Mouse (Mus musculus): Measurements from ENCODE around the gene Abcc8.

The Abcc8 gene

DNA sequence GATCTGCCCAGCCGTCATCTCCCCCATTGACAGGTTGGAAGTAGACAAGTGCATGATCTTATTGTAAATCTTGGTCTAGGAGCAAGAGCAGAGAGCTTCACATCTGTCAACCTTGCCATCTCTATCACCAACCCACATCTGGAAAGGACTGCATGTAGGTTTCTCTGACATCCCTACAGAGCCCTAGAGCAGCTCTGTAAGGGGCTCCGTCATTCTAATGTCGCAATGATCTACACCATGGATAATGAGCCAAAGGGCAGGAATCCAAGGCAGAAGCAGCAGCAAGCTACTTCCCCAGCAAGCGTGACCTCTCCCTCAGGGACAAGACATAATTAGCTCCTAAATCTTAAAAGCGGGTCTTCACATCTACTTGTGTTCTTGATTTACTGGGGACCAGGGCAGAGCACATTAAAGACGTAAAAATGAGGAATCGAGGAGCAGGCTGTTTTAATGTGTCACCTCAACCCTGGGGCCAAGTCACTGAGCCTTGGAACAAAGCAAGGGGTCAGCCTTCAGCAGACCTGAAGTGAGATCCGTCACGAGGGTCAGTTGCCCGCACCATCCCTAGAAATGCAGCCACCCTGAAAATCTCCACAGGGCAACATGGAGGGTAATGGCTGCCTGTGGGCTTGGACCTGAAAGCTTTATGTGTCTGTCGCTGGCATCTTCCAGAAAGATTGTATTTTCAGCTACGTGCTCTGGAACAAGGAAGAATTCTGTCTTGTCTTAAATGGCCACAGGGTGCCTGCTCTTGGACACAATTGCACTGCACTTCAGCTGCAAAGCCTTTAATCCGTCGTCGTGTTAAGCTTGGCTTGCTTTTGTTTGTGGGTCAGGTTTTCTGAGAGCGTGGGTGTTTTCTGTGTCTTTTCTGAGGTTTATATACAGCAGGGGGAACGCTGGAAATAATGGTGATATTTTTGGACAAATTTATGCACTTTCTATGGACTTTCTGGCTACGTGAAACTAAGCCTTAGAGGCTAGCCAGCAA, 25.0 kb downstream of the Abcc8 start:
- no peak for DNase-seq (ENCODE audit: low read depth, low spot score)

DNA sequence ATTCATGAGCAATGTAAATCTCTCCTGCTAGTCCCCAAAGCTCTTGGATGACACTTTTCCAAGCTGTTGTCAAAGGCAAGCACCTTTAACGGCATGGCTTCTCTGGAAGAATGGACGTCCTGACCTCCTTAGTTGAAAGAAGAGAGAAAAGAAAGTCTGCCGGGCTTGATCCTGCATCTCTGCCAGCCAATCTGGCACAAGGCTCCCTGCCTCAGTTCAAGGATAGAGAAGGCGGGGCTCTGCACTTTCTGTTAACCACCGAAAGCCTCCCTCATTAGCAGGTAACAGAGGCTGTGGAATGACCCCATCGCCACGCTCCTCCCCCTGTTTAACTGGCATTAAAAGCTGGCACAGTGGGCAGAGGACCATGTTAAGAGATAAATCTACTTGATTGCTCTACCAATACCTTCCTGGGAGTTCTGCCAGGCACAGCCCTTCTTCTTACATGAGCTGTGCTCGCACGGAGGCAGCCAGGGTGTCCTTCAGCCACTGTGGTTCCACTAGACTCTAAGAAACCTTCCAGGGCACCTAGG, 26.9 kb downstream of the Abcc8 start:
- DNase-seq (ENCODE audit: low read depth, low spot score), result no peak

- no peak for DNase-seq (ENCODE audit: low read depth, low spot score)
Observed at GRCm38 (mm10) chr7:46147417-46147816, 32.4 kb downstream of the Abcc8 start.

DNA sequence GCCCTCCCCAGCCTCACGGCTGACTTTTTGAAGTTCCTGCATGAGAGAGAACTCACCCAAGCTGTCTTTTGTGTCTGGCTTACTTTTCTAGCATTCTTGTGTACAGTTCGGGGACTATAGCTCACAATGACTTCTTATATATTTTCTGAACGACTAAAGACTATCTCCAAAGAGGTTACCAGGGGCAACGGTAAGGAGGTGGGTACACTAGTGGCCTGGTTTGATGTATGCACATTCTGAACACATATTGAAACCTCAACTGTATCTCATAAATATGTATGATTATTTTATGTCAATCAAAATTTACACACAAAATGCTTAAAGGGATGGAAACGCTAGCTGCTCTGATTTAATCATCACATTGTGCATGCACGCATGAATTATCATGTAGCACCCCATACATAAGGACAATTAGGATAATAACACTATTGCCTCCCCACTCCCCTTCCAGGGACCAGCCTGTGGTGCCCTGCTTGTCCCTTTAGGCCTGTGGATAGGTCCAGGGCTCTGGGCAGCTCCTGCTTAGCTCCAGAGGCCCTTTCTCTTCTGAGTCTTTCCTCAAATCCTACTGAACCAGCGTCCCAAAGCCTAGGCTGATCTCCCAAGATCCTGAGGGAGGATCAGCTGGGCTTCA, 33.0 kb downstream of the Abcc8 start:
- DNase-seq (ENCODE audit: low read depth, low spot score), result no peak

GRCm38 (mm10) chr7:46144061-46144460, 35.8 kb downstream of the Abcc8 start:
- DNase-seq (ENCODE audit: low read depth, low spot score), result no peak

- DNase-seq (ENCODE audit: low read depth, low spot score), result no peak
Observed at GRCm38 (mm10) chr7:46138329-46138930, 41.4 kb downstream of the Abcc8 start.

- DNase-seq (ENCODE audit: low read depth, low spot score), result no peak
Observed at GRCm38 (mm10) chr7:46133858-46134257, 46.0 kb downstream of the Abcc8 start.

DNA sequence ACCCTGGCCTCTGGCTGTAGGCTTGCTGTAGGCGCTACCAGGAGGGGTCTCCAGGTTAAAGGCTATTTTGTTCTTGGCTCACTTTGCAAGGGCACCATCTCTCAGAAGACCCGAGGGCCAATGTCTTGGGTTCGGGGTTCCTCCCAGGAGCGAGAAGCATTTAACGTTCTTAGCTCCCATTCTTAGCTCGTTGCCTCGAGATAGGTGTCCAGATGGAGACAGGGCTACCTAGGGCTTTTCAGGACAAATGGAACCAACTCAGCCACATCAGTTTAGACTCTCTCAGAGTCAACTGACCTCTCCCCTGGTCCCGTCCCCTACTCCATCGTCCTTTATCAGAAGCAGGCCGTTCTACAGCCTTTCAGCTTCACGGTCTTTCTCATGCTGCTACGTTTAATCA, 47.6 kb downstream of the Abcc8 start:
- DNase-seq (ENCODE audit: low read depth, low spot score), result no peak

GRCm38 (mm10) chr7:46131806-46132205, 48.0 kb downstream of the Abcc8 start:
- DNase-seq (ENCODE audit: low read depth, low spot score), result no peak

DNA sequence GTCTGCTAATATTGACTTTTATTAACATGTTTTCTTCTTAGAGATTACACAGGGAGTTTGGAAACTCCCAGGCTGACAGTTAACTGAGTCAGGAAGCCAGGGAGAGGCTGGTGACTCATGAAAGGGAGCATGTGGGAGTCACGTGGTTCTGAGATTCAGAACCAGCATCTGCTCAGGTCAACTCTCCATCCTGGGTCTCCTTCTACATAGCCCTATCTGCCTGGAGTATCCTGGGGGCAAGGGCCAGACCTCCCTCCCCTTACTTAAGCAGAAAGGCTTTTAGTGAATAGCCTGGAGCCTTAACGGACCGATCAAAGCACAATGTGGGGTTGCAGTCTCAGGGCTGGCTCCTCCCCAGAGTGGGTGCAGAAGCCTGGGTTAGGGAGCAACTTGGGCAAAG, 48.6 kb downstream of the Abcc8 start:
- no peak for DNase-seq (ENCODE audit: low read depth, low spot score)

GRCm38 (mm10) chr7:46130723-46131122, 49.1 kb downstream of the Abcc8 start:
- DNase-seq (ENCODE audit: low read depth, low spot score), result no peak

DNA sequence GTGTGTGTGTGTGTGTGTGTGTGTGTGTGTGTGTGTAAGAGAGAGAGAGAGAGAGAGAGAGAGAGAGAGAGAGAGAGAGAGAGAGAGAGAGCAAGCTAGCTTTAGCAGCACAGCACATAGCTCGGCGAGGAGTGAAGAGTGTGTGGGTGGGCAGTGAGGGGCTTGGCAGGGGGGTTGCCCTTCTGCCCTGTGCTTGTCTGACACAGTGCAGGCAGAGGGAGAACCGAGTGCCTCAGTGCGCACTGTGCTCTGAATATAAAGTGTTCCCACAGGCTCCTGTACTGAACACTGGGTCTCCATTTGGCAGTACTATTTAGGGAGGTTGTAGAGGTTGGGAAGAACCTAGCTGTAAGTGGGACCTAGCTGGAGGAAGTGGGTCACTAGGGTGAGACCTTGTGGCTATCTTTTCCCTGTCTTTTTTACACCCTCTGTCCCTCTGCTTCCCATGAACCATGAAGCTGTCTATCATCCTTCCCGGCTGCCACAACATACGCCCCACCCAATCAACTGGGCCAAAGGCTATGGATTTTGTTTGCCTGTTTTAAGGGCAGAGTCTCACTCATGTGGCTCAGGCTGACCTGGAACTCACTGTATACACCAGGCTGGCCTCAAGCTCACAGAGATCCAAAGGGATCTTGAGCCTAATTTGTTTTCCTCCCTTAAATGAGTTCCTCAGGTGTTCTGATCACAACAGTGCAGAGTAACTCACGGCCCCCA, 50.2 kb downstream of the Abcc8 start:
- no peak for DNase-seq (ENCODE audit: low read depth, low spot score)

DNA sequence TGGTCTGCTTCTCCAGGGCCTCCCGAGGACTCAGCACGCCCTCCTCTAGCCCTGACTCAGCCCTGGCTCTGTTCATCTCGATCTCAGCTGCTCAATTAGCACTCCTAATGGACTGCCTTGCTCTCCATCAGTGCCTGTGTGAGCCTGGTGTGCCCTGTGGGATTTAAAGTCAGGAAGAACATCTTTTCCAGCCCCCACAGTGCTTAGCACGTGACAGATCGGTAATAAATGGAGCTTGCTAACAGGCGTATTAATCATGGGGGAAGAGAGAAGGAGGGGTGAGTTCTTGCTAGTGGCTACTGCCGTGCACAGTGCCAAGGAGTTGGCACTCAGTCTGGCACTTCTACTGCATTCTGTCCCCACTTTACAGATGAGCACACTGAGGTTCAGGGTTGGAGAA, 51.6 kb downstream of the Abcc8 start:
- DNase-seq (ENCODE audit: low read depth, low spot score), result no peak

- no peak for DNase-seq (ENCODE audit: low read depth, low spot score)
Observed at GRCm38 (mm10) chr7:46125340-46125739, 54.5 kb downstream of the Abcc8 start.

- DNase-seq (ENCODE audit: low read depth, low spot score), result no peak
Observed at GRCm38 (mm10) chr7:46124460-46124859, 55.4 kb downstream of the Abcc8 start.

DNA sequence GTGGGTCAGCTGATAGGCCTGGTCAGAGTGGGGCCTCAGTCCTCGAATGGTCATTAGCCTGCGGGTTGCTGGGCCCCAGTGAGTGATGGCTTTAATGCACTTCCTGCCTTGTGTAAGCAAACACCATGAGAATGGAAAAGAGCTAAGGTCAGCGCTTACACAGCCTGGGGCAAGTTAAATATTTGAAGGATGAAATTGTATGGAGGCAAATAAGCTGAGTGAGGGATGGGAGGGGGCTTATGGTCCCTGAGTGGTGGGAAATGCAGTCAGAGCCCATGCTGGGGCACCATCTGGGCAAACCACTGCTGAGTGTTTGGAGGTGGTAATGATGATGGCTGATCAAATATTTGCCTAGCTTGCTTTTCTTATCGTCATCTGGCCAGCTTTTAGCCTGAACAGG, 56.9 kb downstream of the Abcc8 start:
- DNase-seq (ENCODE audit: low read depth, low spot score), result no peak

DNA sequence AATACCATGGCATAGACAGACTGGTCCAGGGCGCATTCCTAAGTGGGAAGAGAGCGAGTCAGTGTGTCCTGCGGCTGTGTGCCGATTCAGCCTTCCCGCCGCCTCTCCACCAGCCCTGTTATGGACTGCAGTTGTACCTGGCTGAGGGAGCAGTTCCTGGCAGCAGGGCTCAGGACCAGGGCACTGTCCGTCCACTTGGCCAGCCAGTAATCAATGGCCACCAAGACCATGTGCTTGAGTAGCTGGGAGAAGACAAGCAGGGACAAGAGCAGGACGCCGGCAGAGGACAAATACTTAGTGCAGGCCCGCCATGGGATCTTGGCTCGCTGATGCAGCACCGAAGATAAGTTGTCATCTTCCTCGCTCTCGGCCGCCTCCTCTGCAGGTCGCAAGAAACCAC, 62.8 kb downstream of the Abcc8 start:
- no peak for DNase-seq (ENCODE audit: low read depth, low spot score)

GRCm38 (mm10) chr7:46116118-46116581, 63.7 kb downstream of the Abcc8 start:
- no peak for DNase-seq (ENCODE audit: low read depth, low spot score)

DNA sequence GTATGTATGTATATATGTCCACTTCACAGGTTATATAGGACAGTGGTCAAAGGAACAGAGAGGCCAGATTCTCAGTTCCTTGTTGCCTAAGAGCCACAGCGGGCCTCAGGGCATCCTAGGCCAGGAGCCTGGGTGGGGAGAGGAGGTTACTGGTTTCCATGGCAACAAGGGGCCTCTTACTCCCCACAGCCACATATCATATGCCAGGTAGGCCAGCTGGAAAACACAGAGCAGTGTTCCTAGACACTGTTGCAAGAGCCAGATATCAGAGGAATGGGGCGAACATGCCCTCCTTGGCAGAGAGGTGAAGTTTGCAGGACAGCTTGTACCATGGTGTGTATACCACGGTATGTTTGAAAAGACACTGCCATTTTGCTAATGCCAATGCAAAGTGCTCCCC, 66.4 kb downstream of the Abcc8 start:
- no peak for DNase-seq (ENCODE audit: low read depth, low spot score)

- no peak for DNase-seq (ENCODE audit: low read depth, low spot score)
Observed at GRCm38 (mm10) chr7:46111938-46112337, 67.9 kb downstream of the Abcc8 start.

DNA sequence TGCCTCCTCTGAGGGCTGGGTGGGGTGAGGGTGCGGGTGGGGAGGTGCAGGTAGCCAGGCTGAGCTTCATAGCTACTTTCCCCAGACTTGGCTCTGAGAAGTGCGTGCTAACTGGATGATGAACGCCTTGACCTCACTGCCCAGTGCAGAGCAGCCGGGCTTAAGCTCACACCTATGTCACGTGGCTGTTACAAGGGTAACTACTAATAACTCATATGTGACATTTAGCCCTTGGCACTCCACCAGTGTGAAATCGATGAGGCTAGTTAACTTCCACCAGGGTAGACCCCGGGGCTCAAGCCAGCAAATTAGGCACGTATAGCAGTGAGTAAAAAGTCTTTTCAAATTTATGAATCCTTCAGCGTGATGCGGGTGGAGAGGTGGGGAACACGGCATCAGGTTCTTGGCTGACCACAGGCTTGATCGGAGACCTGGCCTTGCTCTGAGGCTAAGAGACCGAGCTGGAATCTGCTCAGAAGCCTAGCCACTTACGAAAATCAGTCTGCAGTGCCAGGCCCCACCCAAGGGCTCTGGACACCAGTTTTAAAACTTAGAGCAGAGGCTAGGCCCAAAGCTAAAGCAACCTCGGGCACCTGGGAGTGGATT, 68.5 kb downstream of the Abcc8 start:
- no peak for DNase-seq (ENCODE audit: low read depth, low spot score)

Measured in brain, embryonic 18.5 days (tissue).